Mouse (Mus musculus) heart, postnatal 0 days (tissue): ENCODE results near the gene Rap1gap2. TPM values are rescaled to one million over a fixed set of nuclear protein-coding genes. Genes with fewer than 3 reads are reported as not detected.

Source experiments
- ATAC-seq: fragments of 200-750 bp; cut with Nextera tagmentation; 2 replicates; pipeline ENCODE4 v1.8.0; 2017; ENCODE audit warnings: low read depth, moderate number of reproducible peaks, moderate library complexity; ENCODE audit not compliant: insufficient read depth
- DNase-seq: peaks from one replicate; pipeline ENCODE4 v3.0.0-alpha.2; 2016; ENCODE audit warnings: low spot score
- H3K27ac ChIP-seq: fragments of 300-500 bp; sonication (generic); 2 replicates; pipeline ENCODE4 v1.5.1; 2014; ENCODE audit warnings: low read depth, mild to moderate bottlenecking
- H3K27me3 ChIP-seq: fragments of 300-500 bp; sonication (generic); 2 replicates; pipeline ENCODE4 v1.6.1; 2014; ENCODE audit warnings: low read length, mixed read lengths; ENCODE audit not compliant: control insufficient read depth, insufficient read depth
- H3K36me3 ChIP-seq: fragments of 300-500 bp; sonication (generic); replicated peaks from 2 replicates; pipeline ENCODE4 v1.6.1; 2014; ENCODE audit warnings: low read length, mixed read lengths; ENCODE audit not compliant: control insufficient read depth, insufficient read depth
- H3K4me1 ChIP-seq: fragments of 300-500 bp; sonication (generic); 2 replicates; pipeline ENCODE4 v1.6.1; 2014; ENCODE audit warnings: antibody characterized with exemption; ENCODE audit not compliant: control insufficient read depth, insufficient read depth
- H3K4me2 ChIP-seq: fragments of 300-500 bp; sonication (generic); 2 replicates; pipeline ENCODE4 v1.6.1; 2014; ENCODE audit warnings: low read depth, mild to moderate bottlenecking, low read length, moderate library complexity
- H3K4me3 ChIP-seq: fragments of 300-500 bp; sonication (generic); 2 replicates; pipeline ENCODE4 v1.5.1; 2014; ENCODE audit warnings: low read depth, low read length
- H3K9ac ChIP-seq: fragments of 300-500 bp; sonication (generic); replicated peaks from 2 replicates; pipeline ENCODE4 v1.6.1; 2014; ENCODE audit warnings: low read depth, low read length, mixed read lengths
- H3K9me3 ChIP-seq: fragments of 300-500 bp; sonication (generic); replicated peaks from 2 replicates; pipeline ENCODE4 v1.6.1; 2016; ENCODE audit warnings: low read length; ENCODE audit not compliant: control insufficient read depth
- CTCF ChIP-seq: IDR thresholded peaks from 2 replicates; pipeline ENCODE4 v1.5.1; 2016; ENCODE audit warnings: antibody characterized with exemption, control low read depth, low read depth
- EP300 ChIP-seq: IDR thresholded peaks from 2 replicates; pipeline ENCODE4 v1.6.1; 2016; ENCODE audit warnings: antibody characterized with exemption, low read depth
- WGBS: fragments of 180-500 bp; shearing (Covaris S2); extraction: QIAGEN DNeasy Blood & Tissue Kit; methylation state at CpG from one replicate; pipeline ENCODE4 v1.1.7; 2014; 5-methylcytosine and 5-hydroxymethylcytosine counted together
- polyA plus RNA-seq: library from polyadenylated mRNA; unstranded; fragments of >200 nt; fragmentation: Nextera tagmentation; extraction: Ambion mirVana; gene quantifications from 2 replicates; pipeline ENCODE4 v1.2.1, GENCODE M21; 2015
- total RNA-seq: library from RNA; depleted of rRNA; stranded (reverse); fragments of >200 nt; gene quantifications from 2 replicates; pipeline ENCODE4 v1.2.3, GENCODE M21; 2014; ENCODE audit warnings: low replicate concordance

Rap1gap2 gene
- total and polyA plus RNA-seq, 2 experiments from 2014 or later, result 5.6 to 16.5 TPM

- DNase-seq, result peak; percentile 37
- 15% methylated on average over 6 of the region's 6 CpGs for WGBS
- TF ChIP-seq CTCF (no peak), EP300 (peak; percentile 37; the same call in 1 of the 2 replicates)
- Histone ChIP-seq H3K4me3 (no peak overlapping the region), H3K36me3 (no peaks in the 10 kb centered on the region), H3K9ac (no peak overlapping the region), H3K4me2 (peak overlapping the region; percentile 7; the same call in 1 of the 2 replicates), H3K27ac (peak overlapping the region; percentile 35; the same call in 1 of the 2 replicates), H3K9me3 (no peaks in the 10 kb centered on the region), H3K4me1 (peaks cover 14% of the 10 kb centered on the region), H3K27me3 (no peaks in the 10 kb centered on the region)
- ATAC-seq, result peak; percentile 73
These were observed 142.5 kb downstream of the Rap1gap2 start for GRCm38 (mm10) chr11:74468195-74468594.

- Histone ChIP-seq H3K4me3 (no peak overlapping the region), H3K36me3 (no peaks in the 10 kb centered on the region), H3K27ac (no peak overlapping the region), H3K9ac (no peak overlapping the region), H3K27me3 (no peaks in the 10 kb centered on the region), H3K9me3 (no peaks in the 10 kb centered on the region), H3K4me2 (no peak overlapping the region), H3K4me1 (peaks cover 14% of the 10 kb centered on the region)
- TF ChIP-seq EP300, result no peak
- peak; percentile 48 for TF ChIP-seq CTCF
- 50% methylated on average over 7 of the region's 7 CpGs for WGBS
- DNase-seq, result no peak
- ATAC-seq, result no peak
These were observed 145.0 kb downstream of the Rap1gap2 start for GRCm38 (mm10) chr11:74465712-74466111.

- Histone ChIP-seq H3K27me3 (no peaks in the 10 kb centered on the region), H3K4me2 (no peak overlapping the region), H3K27ac (no peak overlapping the region), H3K4me3 (no peak overlapping the region), H3K9ac (no peak overlapping the region), H3K9me3 (no peaks in the 10 kb centered on the region), H3K4me1 (peaks cover 14% of the 10 kb centered on the region), H3K36me3 (no peaks in the 10 kb centered on the region)
- no peak for ATAC-seq
- WGBS, result 79% methylated on average over 10 of the region's 10 CpGs
- no peak for DNase-seq
- TF ChIP-seq EP300, result no peak
- no peak for TF ChIP-seq CTCF
These were observed 146.3 kb downstream of the Rap1gap2 start for GRCm38 (mm10) chr11:74464181-74464977.

GRCm38 (mm10) chr11:74462651-74463050 lies 148.1 kb downstream of the Rap1gap2 start:
- H3K4me2 ChIP-seq, result no peak overlapping the region
- no peak overlapping the region for H3K4me3 ChIP-seq
- H3K9ac ChIP-seq, result no peak overlapping the region
- no peak for DNase-seq
- H3K27me3 ChIP-seq, result no peaks in the 10 kb centered on the region
- ATAC-seq, result no peak
- H3K9me3 ChIP-seq, result no peaks in the 10 kb centered on the region
- 22% methylated on average over 2 of the region's 2 CpGs for WGBS
- no peak overlapping the region for H3K27ac ChIP-seq
- H3K36me3 ChIP-seq, result no peaks in the 10 kb centered on the region
- no peak for TF ChIP-seq CTCF
- no peak for TF ChIP-seq EP300
- peaks cover 15% of the 10 kb centered on the region; the same call in 1 of the 2 replicates for H3K4me1 ChIP-seq

- Histone ChIP-seq H3K4me1 (peaks cover 12% of the 10 kb centered on the region; the same call in 1 of the 2 replicates), H3K27ac (no peak overlapping the region), H3K4me2 (no peak overlapping the region), H3K27me3 (no peaks in the 10 kb centered on the region), H3K9ac (no peak overlapping the region), H3K4me3 (no peak overlapping the region), H3K36me3 (no peaks in the 10 kb centered on the region), H3K9me3 (no peaks in the 10 kb centered on the region)
- WGBS, result 85% methylated on average over 8 of the region's 8 CpGs
- ATAC-seq (no peak), DNase-seq (no peak)
- no peak for TF ChIP-seq EP300
- TF ChIP-seq CTCF, result no peak
These were observed 151.1 kb downstream of the Rap1gap2 start for GRCm38 (mm10) chr11:74459651-74460050.

- no peaks in the 10 kb centered on the region for H3K27me3 ChIP-seq
- WGBS, result 51% methylated on average over 3 of the region's 3 CpGs
- H3K27ac ChIP-seq, result no peak overlapping the region
- H3K4me1 ChIP-seq, result peaks cover 12% of the 10 kb centered on the region; the same call in 1 of the 2 replicates
- H3K4me2 ChIP-seq, result no peak overlapping the region
- ATAC-seq (peak; percentile 49), DNase-seq (no peak)
- no peaks in the 10 kb centered on the region for H3K9me3 ChIP-seq
- no peak overlapping the region for H3K9ac ChIP-seq
- H3K36me3 ChIP-seq, result no peaks in the 10 kb centered on the region
- TF ChIP-seq EP300, result no peak
- no peak for TF ChIP-seq CTCF
- H3K4me3 ChIP-seq, result no peak overlapping the region
These were observed 152.3 kb downstream of the Rap1gap2 start for GRCm38 (mm10) chr11:74458400-74458799.
